Mouse (Mus musculus) large intestine, adult 2 months (tissue): ENCODE data around the gene Dgkd. TPM values are rescaled to one million over a fixed set of nuclear protein-coding genes. Genes with fewer than 3 reads are reported as not detected.
"Not testable (repeated sequence)": the region's sequence is repeated elsewhere in the genome, so short reads cannot be mapped to it uniquely, and the experiment has no call there.

ENCODE experiments used
- DNase-seq: peaks from one replicate; pipeline ENCODE4 v3.0.0-alpha.2; 2012; ENCODE audit warnings: low read depth, low spot score
- WGBS: fragments of 180-500 bp; shearing (Covaris S2); methylation state at CpG from one replicate; pipeline ENCODE4 v1.1.7; 2018; 5-methylcytosine and 5-hydroxymethylcytosine counted together
- polyA plus RNA-seq: library from polyadenylated mRNA; depleted of rRNA; stranded (reverse); fragments of >200 nt; gene quantifications from 2 replicates; pipeline ENCODE4 v1.2.3, GENCODE M21; 2012; rRNA removed

The Dgkd gene
- 55.4 and 69.7 TPM in 2 replicates for polyA plus RNA-seq

DNA sequence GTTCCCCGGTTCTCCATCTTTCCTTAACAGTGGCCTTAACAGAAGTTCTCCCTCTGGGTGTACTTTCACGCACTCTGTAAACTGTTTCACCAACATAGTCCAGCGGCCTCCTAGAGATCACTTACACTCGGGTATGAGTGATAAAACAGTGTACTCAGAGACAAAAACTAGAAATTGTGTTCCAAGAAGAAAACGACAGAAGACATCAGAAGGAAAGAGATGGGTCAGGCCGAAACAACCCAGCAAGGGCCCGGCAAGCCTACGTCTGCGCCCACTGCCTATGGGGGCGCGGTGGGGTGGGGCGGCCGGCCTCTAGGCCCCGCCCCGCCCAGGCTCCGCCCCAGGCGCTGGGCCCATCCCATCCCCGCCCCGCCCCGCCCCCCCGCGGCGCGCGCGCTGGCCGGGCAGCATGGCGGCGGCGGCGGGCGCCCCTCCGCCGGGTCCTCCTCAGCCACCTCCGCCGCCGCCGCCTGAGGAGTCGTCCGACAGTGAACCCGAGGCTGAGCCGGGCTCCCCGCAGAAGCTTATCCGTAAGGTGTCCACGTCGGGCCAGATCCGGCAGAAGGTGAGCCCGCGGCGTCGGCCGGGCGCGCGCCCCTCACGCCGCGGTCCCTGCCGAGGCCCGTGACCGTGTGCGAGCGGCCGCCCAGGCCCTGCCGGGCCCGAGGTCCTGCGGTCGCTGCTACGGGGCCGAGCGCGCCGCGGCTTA lies at the start of gene Dgkd:
Gene Dgkd, plus strand, starts transcription at position 396 of the 709 bp plus-strand sequence.
- under 1% methylated on average over 70 of the region's 74 CpGs for WGBS
- DNase-seq = no peak

DNA sequence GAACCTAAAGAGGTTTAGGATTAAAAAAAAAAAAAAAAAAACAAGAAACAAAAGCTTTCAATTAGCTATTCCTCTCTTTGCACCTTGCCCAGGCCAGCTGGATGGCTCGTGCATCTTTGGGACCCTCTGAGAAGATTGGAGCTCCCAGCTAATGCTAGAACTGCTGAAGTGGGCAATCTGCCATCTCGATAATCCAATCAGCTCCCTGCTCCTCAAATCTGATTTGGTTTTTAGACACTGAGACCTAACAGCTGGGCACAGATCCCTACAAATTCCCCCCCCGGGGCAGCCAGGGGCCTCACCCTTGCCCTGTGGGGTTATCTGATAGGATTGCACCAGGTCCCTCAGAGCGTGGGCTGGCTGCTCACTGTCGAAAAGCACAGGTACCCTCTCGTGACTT lies 49.5 kb upstream of the Dgkd start, which contains the start of gene Sag:
Gene Sag, plus strand, starts transcription at position 105 of the 400 bp plus-strand sequence.
- WGBS = 75% methylated on average over 6 of the region's 6 CpGs
- DNase-seq = no peak

DNA sequence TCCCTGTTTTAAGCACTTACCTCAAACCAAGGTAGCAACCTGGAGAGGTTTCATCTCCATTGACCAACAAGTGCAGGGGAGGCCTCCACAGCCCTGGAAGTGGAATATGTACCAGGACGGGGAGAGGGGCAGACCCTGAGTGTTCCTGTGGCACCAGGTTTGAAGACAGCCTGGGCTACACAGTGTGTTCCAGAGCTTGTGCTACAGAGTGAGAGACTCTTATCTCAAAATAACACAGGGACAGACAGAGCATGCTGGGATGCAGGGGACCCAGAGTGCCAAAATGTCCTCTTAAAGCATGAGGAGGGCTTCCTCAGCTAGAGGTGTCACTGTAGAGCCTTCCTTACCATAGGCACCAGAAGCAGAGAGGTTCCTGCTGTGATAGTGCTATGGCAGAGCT lies 45.3 kb upstream of the Dgkd start:
- 87% methylated on average over 1 of the region's 1 CpGs for WGBS
- no peak for DNase-seq

DNA sequence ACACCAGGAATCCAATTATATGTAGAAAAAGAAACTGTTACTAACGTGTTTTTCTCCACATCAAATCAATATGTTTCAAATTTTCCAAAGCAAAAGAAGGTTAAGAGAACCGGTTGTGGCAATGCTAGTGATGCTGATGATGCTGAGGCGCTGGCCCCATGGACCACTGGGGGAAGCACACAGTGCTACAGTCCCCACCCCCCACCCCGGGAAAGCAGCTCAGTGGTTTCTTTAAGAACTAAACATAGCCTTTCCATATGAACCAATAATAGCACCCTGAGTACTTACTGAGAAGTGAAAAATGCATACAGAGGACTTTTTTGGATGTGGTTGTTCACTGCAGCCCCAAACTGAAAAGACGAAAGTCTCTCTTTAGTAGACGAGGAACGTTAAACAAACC lies 41.7 kb upstream of the Dgkd start:
- WGBS = 85% methylated on average over 7 of the region's 7 CpGs

DNA sequence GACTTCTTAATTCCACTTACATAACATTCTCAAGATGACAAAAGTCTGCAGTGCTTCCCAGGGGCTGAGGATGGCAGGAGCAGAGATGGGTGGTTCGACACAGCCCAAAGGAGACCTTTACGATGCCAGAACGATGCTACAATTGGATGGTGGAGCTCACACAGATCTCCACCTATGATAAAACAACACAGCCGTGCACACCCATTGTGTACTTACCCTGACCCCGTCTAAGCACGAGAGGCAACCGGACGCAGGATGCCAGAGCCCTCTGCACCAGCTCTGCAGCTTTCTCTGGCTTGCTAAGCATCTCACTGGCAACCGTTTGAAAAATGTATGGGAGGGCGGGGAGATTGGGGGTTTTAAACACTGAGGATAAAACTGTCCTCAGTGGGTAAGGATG lies 41.0 kb upstream of the Dgkd start:
- DNase-seq = no peak
- 34% methylated on average over 10 of the region's 10 CpGs for WGBS

More for the DNA sequence above, 41.7 kb upstream of the Dgkd start:
- DNase-seq = no peak

DNA sequence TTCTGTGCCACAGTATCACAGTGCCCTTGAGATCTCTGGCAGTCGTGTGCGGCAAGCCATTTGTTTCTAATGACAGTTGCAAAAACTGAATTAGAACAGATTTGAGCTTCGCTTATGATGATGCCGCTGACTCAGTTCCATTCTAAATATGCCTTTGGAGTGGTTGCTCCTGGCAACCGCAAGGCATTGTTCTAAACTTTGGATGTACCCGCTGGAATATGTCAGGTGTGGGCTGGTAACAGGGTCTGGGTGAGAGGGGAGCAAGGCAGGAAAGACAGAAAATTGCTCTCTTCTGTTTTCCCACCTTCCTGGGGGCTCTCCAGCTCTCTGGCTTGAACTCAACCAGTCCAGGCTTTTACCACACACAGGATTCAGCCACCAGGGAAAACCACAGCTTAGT lies 39.9 kb upstream of the Dgkd start:
- DNase-seq = no peak
- 84% methylated on average over 6 of the region's 6 CpGs for WGBS

DNA sequence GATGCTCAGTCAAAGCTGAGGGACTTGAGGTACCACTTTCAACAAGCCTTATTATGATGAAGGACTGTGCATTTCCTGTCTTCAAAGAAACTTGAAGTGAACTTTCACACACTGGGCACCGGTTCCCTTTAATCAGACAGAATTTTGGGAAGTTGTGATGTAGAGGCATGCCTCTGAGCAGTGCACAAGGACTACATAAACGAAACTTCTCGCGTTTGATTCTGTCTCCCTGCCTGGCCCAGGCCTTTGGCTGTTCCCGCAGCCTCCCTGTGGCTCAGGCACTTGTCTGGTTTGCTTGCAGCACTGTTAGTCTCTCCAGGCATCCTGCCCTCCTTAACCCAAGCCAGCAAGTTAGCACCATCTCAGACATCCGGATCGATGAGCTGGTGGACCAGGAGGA lies 39.4 kb upstream of the Dgkd start:
- DNase-seq = no peak
- 56% methylated on average over 7 of the region's 7 CpGs for WGBS

DNA sequence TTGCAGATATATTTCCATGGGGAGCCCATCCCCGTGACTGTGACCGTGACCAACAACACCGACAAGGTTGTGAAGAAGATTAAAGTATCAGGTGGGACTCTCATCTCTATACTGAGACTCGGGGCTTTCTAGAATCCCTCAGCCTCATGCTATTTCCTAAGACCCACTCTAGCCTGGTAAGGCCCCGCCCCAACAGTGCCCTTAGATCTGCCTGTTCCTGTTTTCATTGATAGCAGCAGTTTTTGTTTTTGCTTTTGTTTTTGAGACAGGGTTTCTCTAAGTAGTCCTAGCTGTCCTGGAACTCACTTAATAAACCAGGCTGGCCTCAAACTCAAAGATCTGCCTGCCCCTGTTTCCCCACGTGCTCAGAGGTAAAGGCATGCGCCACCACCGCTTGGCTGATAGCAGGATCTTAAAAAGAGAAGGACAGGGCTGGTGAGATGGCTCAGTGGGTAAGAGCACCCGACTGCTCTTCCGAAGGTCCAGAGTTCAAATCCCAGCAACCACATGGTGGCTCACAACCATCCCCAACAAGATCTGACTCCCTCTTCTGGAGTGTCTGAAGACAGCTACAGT lies 28.6 kb upstream of the Dgkd start:
- 89% methylated on average over 10 of the region's 10 CpGs for WGBS
- DNase-seq = no peak

DNA sequence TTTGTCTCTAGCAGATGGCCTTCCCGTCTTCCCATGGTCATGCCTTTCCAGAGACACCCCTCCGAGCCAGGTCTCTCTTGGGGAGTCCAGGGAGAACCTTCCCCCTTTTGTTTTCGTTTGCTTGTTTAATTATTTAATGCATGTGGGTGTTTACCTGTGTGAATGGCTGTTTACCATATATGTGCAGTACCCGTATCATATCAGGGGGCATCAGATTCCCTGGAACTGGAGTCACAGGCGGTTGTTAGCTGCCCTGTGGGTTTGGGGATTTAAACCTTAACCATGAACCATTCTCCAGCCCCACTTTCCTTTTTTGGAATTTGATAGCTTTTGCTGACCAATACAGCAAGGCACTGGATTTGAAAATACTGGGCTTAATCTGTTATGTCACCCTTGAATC lies 27.8 kb upstream of the Dgkd start:
- 93% methylated on average over 5 of the region's 5 CpGs for WGBS
- DNase-seq = no peak

DNA sequence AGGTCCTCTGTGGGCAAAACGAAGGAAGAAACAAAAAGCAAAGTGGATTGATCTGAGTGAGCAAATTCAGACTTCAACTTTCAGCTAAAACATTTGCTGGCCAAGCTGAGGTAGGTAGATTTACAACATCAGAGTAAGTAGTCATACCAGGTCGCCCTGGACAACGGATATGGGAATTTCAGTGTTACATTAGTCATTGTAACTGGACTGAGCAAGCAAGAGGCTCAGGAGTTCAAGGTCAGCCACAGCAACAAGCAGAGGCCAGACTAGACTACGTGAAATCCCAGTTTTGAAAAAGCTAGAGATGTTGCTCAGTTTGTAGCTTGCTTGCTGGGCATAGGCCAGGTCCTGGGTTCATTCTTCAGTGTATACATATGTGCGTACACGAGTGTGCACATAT lies 27.1 kb upstream of the Dgkd start:
- WGBS = 85% methylated on average over 6 of the region's 6 CpGs
- DNase-seq = no peak

DNA sequence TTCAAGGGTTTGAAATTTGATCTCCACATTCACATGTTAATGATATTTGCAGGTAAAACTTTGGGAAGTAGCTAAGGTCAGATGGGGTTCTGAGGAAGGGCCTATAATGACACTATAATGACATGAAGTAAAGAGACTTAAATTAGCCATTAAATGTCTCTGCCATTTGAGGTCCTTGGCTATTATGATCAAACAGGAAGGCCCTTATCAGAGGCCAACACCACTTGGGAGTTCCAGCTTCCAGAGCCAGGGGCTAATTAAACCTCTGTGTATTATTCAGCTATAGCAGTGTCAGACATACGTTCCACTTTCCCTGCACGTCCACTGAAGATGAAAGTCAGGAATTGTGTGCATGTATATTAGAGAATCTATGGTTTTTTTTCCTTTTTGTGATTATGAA lies 26.6 kb upstream of the Dgkd start:
- DNase-seq = no peak
- 95% methylated on average over 2 of the region's 2 CpGs for WGBS

DNA sequence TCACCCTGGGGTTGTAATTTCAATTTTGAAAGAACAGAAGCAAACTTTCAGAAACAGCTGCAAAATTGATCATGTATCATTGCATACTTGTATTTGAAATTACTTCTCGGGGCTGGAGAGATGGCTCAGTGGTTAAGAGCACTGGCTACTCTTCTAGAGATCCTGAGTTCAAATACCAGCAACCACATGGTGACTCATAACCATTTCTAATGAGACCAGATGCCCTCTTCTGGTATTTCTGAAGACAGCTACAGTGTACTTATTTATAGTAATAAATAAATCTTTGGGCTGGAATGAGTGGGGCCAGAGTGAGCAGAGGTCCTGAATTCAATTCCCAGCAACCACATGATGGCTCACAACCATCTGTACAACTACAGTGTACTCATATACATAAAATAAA lies 25.6 kb upstream of the Dgkd start:
- 87% methylated on average over 1 of the region's 1 CpGs for WGBS
- not testable (repeated sequence) for DNase-seq

DNA sequence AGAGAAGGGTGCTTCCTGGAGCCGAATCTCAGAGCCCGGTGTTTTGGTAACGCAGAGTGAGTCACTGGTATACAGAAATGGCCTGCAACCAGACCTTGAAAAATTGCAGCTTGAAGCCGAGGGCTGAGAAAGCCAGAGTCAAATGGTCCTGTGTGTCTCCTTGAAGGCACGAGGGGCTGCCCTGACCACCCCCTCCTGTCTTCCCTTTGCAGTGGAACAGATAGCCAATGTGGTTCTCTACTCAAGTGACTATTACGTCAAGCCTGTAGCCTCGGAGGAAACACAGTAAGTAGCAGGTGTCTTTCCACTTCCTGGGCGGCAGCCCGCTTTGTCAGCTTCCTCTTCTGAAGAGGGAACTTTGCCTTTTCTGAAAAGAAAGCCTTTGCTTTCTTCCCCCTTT lies 24.9 kb upstream of the Dgkd start:
- DNase-seq = no peak
- 62% methylated on average over 9 of the region's 9 CpGs for WGBS

DNA sequence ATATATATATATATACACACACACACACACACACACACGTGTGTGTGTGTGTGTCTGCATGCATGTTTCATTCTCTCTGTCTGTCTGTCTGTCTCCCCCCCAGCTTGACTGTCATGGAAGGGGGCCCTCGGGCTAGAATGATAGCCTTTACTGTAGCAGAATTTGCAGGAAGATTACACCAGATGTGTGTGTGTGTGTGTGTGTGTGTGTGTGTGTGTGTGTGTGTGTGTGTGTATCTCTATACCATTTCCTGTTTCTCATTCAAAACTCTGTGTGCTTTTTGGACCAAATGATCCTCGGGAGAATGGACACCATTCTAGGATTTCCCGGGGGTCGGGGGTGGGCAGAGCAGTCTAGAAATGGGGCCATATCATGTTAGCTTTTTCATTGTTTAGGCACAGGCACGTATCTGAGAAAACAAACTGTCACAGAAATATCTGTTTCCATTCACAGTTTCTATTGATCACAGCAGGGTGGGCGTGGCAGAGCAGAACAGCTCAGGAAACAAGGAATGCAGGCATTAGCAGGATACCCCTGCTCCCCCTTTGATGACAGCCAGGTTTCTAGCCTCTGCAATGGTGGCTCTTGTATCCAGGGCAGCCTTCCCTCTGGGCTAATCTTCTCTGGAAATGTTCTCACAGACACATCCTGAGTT lies 24.0 kb upstream of the Dgkd start:
- no peak for DNase-seq
- 45% methylated on average over 7 of the region's 7 CpGs for WGBS

DNA sequence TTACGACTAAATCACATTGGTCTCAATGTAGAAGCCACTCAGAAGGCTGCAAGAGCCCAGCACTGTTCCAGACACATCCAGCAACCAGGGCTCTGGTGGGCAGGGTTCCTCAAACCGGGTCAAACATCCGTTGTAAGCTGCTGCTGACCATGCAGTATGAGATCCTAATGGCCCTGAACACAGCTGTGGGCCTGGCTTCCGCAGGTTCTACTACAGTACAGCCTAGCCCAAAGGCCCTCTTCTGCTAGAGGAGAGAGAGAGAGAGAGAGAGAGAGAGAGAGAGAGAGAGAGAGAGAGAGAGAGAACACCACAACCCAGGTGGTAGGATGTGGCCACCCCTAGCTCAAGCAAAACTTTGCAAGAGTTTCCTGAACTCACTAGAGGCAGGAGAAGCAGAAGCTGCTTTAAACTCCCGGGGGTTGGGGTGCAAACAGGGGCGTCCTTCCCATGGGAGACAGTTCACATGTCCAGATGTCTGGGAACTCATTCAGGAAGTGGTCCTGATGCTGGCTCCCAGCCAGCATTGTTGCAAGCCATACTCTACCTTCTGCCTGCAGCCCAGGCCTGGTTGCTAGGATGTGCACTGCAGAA lies 23.4 kb upstream of the Dgkd start:
- WGBS = 52% methylated on average over 6 of the region's 6 CpGs
- no peak for DNase-seq

DNA sequence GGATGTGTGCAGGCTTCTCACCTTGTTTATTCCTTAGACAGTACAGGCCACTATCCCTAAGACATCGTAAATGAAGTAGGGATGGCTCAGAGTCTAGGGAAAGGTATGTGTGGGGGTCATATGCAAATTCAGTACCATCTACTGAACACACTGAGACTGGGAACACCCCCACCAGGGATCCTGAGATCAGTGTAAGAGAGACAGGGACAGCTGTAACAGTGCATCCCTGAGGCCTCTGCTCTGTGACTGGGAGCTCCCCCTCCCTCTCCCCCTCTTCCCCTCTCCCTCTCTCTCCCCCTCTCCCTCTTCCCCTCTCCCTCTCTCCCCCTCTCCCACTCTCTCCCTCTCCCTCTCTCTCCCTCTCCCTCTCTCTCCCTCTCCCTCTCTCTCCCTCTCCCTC lies 16.6 kb upstream of the Dgkd start:
- WGBS = 76% methylated on average over 1 of the region's 1 CpGs
- DNase-seq = no peak

DNA sequence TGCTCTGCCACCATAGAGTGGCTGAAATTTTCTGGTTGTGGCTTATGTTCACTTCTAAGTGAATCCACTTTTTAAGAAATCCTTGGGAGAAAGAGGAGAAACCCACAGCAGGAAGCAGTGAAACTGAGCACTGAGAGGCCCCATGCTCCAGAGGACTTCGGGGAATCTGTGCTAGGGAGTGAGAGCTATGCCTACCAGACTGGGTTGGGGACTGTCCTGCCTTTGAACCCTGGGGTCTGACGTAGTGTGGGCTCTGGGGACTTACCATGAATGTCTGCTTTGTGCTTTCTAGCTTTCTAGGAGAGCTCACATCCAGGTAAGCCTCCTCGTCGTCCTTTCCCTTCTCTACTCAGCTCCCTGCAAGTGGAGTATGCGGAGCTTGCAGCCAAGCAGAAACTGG lies 16.1 kb upstream of the Dgkd start:
- WGBS = 72% methylated on average over 5 of the region's 5 CpGs
- no peak for DNase-seq

DNA sequence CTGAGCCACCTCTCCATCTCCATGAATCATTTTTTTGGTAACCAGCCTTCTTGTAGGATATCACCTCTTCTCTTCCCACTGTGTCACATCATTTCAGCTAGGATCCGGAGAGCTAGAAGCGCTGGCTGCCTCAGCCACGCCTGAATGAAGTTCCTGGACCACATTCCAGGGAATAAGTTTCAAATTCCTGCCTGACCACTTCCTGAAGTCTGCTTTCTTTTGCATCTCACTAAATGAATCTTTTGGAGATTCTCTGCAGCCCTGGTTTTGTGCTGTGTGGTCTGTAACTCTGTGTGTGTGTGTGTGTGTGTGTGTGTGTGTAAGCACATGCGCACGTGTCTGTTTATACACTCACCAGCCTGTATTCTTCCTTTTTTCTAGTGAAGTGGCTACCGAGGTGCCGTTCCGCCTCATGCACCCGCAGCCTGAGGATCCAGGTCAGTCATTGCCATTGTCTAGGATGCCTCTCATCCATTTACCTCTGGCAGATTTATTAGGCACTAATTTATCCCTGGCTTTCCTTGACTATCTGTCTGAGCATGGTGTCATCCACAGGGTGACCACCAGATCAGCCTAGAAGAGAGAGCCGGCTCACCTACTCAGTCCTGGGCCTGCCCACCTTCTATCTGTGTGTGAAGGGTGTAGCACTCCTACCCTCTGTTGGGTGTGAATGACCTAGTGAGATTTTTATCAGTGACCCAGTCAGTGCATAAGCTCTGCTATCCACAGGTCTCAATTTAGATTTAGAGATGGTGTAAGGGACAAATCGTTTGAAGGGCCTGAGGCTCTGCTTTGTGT lies 12.5 kb upstream of the Dgkd start:
- DNase-seq = no peak
- WGBS = 45% methylated on average over 11 of the region's 11 CpGs

DNA sequence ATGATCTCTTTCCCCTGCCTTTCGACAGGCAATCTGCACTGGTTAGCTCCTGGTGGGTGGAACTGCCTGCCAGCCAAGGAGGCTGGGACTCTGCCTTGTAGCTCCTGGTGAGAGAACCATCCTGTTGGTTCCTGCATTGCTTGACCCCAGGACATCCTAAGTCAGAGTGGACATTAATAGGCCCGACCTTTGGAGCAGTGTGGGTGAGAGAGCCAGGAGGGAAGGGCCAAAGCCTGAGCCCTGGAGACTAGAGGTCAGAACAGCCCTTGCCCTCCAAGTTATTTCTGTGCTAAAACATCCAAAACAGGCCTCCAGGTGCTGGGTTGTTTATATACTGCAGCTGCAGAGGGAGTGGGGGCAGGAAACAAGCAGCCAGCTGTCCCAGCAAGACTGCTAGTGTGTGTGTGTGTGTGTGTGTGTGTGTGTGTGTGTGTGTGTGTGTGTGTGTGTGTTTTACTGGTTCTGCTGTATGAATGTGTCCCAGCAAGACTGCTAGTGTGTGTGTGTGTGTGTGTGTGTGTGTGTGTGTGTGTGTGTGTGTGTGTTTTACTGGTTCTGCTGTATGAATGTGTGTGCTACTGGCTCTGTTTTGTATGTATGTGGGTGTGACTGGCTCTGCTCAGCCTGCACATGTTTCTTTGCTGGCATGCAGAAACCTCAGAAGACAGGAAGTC lies 6.1 kb upstream of the Dgkd start:
- DNase-seq = no peak
- WGBS = 8% methylated on average over 2 of the region's 2 CpGs
